In the genomic region with DNA sequence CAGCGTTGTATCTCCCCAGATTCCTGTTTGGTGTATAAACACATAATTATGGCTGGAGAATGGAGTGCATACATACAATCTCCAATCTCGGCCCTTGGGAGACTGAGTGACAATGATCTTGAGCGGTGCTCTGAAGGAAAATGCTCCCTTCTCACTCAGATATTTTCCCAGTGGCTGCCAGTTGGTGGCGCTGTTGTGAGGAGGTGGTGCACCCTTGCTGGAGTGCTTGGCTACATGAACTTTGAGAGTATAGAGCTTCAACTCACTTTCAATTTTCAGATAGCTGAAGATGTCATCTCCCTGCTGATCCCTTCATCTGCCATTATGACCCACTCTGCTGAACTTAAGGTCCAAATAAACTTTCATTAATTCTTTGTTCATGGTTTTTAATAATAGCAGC, we compare ENCODE assay signal across 15 mouse cellular contexts.
DNase-seq lines count a peak whose midpoint lies in the region; TF ChIP-seq lines count a peak whose summit lies in the region.
"Had no signal": no experiment of that assay in that cellular context is flagged by ENCODE, and none has a peak within 500 bp of the region (broad histone marks: within the 10 kb centered on the region; RNA-seq: fewer than 3 reads in every experiment).

No protein-coding gene starts in this region.

- 58% methylated on average over 4 of the region's 4 CpGs for WGBS in limb, embryonic 10.5 days

- H3K4me3 ChIP-seq in E14TG2a.4 (replicated peaks; ENCODE audit: low read length), result no peak overlapping the region
- H3K4me3 ChIP-seq in limb, embryonic 10.5 days, result no peak overlapping the region
- H3K4me3 ChIP-seq: hindbrain, embryonic 12.5 days; limb, embryonic 12.5 days; megakaryocyte, embryonic 14.5 days had no signal

- H3K27ac ChIP-seq in limb, embryonic 10.5 days, result no peak overlapping the region
- H3K27ac ChIP-seq: hindbrain, embryonic 12.5 days; limb, embryonic 12.5 days had no signal

- TF ChIP-seq CTCF in E14TG2a.4 (conservative IDR thresholded peaks at IDR 0.05; ENCODE audit: low read length), result peak; percentile 79

- peak; percentile 6 for DNase-seq in adrenal gland, postnatal 14 days
- no peak for DNase-seq in adrenal gland, postnatal 36 days
- peak; percentile 11 for DNase-seq in left cerebral cortex, postnatal 4 days
- no peak for DNase-seq in left cerebral cortex, postnatal 36 days (ENCODE audit: low spot score in 2 of 2)
- peak; percentile 31 for DNase-seq in limb, embryonic 10.5 days (ENCODE audit: low spot score)
- DNase-seq in spleen, postnatal 36 days (ENCODE audit: low spot score in 2 of 2), result no peak
- no peak for DNase-seq in c-Kit-positive CD71-positive TER-119-positive erythroid progenitor cells, embryonic 14.5 days (ENCODE audit: low spot score)
- DNase-seq: heart, adult 18-20 months; kidney, postnatal 25 days; right cerebral cortex, postnatal 25 days; thymus, adult 2 months had no signal

- no peaks in the 10 kb centered on the region for H3K4me1 ChIP-seq in E14TG2a.4 (replicated peaks; ENCODE audit: low read depth, low read length)
- no peaks in the 10 kb centered on the region for H3K4me1 ChIP-seq in limb, embryonic 10.5 days
- H3K4me1 ChIP-seq: hindbrain, embryonic 12.5 days; limb, embryonic 12.5 days; megakaryocyte, embryonic 14.5 days had no signal

- intact Hi-C loops in left cerebral cortex, postnatal 4 days (cut with DNase I), result no loop called here
- intact Hi-C loops in left cerebral cortex, postnatal 36 days (cut with DNase I), result no loop called here

- no peaks in the 10 kb centered on the region for H3K27me3 ChIP-seq in E14TG2a.4 (ENCODE audit: insufficient read depth, low read length)
- no peaks in the 10 kb centered on the region for H3K27me3 ChIP-seq in limb, embryonic 10.5 days (ENCODE audit: low read depth, poor library complexity, severe bottlenecking)
- H3K27me3 ChIP-seq: hindbrain, embryonic 12.5 days; limb, embryonic 12.5 days; megakaryocyte, embryonic 14.5 days had no signal

- H3K36me3 ChIP-seq in E14TG2a.4 (ENCODE audit: insufficient read depth, low read length), result no peaks in the 10 kb centered on the region
- H3K36me3 ChIP-seq in limb, embryonic 10.5 days, result no peaks in the 10 kb centered on the region
- H3K36me3 ChIP-seq: hindbrain, embryonic 12.5 days; limb, embryonic 12.5 days had no signal

- H3K9me3 ChIP-seq in E14TG2a.4 (ENCODE audit: low read length), result no peaks in the 10 kb centered on the region
- no peaks in the 10 kb centered on the region for H3K9me3 ChIP-seq in limb, embryonic 10.5 days (replicated peaks)
- H3K9me3 ChIP-seq: hindbrain, embryonic 12.5 days; limb, embryonic 12.5 days; megakaryocyte, embryonic 14.5 days had no signal

Comparison
In these comparisons a context has a peak if more than half of its experiments do, and no peak if none do; other contexts are left out.
1. DNase-seq: peak in adrenal gland, postnatal 14 days (single experiment), left cerebral cortex, postnatal 4 days (single experiment) and limb, embryonic 10.5 days (single experiment); none in adrenal gland, postnatal 36 days (0 of 2), left cerebral cortex, postnatal 36 days (0 of 2), spleen, postnatal 36 days (0 of 2) and c-Kit-positive CD71-positive TER-119-positive erythroid progenitor cells, embryonic 14.5 days (single experiment).